Mouse (Mus musculus): Measurements from ENCODE around the gene Arfgap3. TPM values are rescaled to one million over a fixed set of nuclear protein-coding genes. Genes with fewer than 3 reads are reported as not detected.
A peak's percentile ranks its signal among the peaks of the same experiment; 100 is the strongest.

Gene Arfgap3
- polyA plus RNA-seq, 1 experiment from 2014 or later, result 54.6 TPM

DNA sequence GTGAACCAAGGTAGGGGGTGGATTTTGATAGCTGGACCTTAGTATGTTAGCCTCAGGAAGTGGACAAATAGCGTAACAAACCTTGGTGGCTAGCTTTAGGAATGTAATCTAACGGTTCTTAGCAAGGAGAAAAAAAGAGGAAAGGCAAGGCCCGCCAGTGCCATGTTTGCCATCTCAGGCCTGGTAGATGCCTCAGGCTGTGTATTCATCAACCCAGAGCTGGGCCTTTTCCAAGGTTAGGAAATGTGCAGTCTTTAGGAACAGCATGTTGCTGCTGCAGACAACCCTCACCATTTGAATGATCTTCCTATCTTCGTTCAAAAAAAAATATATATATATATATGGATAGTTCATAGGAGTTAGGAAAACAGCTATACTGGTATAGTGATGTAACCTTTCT, 1.5 kb upstream of the Arfgap3 start:
- Histone ChIP-seq H3K4me1 (replicated peaks; ENCODE audit: control insufficient read depth, insufficient read depth, low read length) (peaks cover 9% of the 10 kb centered on the region; the same call in 1 of the 2 replicates), H3K36me3 (ENCODE audit: control insufficient read depth, insufficient read depth, low read length) (peaks cover 6% of the 10 kb centered on the region; the same call in 1 of the 2 replicates), H3K27ac (ENCODE audit: low read depth) (peak overlapping the region; percentile 92), H3K9me3 (ENCODE audit: control insufficient read depth, low read length) (no peaks in the 10 kb centered on the region), H3K4me2 (ENCODE audit: low read length) (no peak overlapping the region), H3K4me3 (ENCODE audit: low read depth, low read length) (no peak overlapping the region), H3K9ac (ENCODE audit: low read length) (no peak overlapping the region), H3K27me3 (replicated peaks; ENCODE audit: control insufficient read depth, insufficient read depth, low read length) (no peaks in the 10 kb centered on the region)
- ATAC-seq (replicated peaks; ENCODE audit: low FRiP score, low TSS enrichment, low read depth) (no peak), DNase-seq (ENCODE audit: low spot score) (no peak)
- 75% methylated on average over 4 of the region's 4 CpGs for WGBS

DNA sequence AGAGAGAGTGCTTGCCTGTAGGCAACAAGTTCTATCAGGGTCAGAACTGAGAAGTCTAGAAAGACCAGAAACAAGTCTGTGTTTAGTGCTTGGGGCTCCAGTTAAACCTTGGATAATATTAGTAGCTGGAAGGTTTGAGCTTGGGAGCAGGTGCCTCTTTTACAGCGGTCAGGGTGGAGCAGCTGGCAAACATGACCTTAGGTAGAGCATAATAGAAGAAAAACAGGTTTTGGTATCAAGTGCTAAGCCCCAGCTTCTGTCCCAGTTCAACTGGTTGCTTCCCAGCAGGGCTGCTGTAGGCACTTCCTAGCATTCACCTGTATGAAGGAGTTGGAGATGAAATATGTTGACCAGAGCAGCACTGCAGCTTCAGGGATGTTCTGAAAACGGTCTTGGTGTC, 812 bp upstream of the Arfgap3 start:
- Histone ChIP-seq H3K4me2 (ENCODE audit: low read length) (peak overlapping the region; percentile 81), H3K9me3 (ENCODE audit: control insufficient read depth, low read length) (no peaks in the 10 kb centered on the region), H3K4me1 (replicated peaks; ENCODE audit: control insufficient read depth, insufficient read depth, low read length) (peaks cover 9% of the 10 kb centered on the region; the same call in 1 of the 2 replicates), H3K36me3 (ENCODE audit: control insufficient read depth, insufficient read depth, low read length) (peaks cover 10% of the 10 kb centered on the region; the same call in 1 of the 2 replicates), H3K27ac (ENCODE audit: low read depth) (peak overlapping the region; percentile 92), H3K27me3 (replicated peaks; ENCODE audit: control insufficient read depth, insufficient read depth, low read length) (no peaks in the 10 kb centered on the region), H3K4me3 (ENCODE audit: low read depth, low read length) (peak overlapping the region; percentile 85), H3K9ac (ENCODE audit: low read length) (peak overlapping the region; percentile 56; the same call in 1 of the 2 replicates)
- WGBS, result 43% methylated on average over 2 of the region's 2 CpGs
- ATAC-seq (replicated peaks; ENCODE audit: low FRiP score, low TSS enrichment, low read depth) (peak; percentile 56), DNase-seq (ENCODE audit: low spot score) (no peak)

DNA sequence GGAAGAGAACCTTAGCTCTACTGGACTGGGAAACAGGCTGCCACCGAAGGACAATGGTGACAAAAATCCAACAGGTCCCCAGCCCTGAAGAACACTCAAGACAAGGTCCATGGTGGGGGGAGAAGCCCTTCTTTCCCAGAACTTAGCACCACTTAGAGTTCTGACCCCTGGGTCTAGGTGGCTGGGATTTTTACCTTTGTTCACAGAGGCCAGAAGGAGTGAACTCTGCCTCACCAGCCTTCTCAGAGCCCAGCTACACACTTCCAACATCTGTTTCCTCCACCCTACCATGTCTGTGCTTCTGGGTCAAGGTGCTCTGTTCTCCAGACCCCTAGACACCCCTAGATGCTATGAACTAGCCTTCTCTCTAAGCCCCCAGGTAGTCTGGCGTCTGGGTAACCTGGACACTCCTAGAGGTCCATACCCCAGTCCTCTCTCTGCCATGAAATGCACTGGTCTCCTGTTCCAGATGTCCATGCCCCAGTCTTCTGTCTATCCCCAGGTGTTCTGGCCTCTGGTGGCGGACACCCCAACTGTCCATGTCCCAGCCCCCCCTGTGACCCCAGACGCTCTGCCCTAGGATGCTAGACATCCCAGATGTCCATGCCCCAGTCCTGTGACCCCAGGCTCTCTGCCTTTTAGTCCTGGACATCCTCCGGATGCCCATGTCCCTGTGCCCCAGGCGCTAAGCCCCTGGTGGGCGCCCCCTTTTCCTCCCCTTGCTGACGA, 658 bp downstream of the Arfgap3 start:
- H3K27me3 ChIP-seq (replicated peaks; ENCODE audit: control insufficient read depth, insufficient read depth, low read length), result no peaks in the 10 kb centered on the region
- peak overlapping the region; percentile 73 for H3K9ac ChIP-seq (ENCODE audit: low read length)
- no peaks in the 10 kb centered on the region for H3K9me3 ChIP-seq (ENCODE audit: control insufficient read depth, low read length)
- no peak for DNase-seq (ENCODE audit: low spot score)
- H3K4me3 ChIP-seq (ENCODE audit: low read depth, low read length), result peak overlapping the region; percentile 85
- peak overlapping the region; percentile 81 for H3K4me2 ChIP-seq (ENCODE audit: low read length)
- ATAC-seq (replicated peaks; ENCODE audit: low FRiP score, low TSS enrichment, low read depth), result peak; percentile 14
- WGBS, result 15% methylated on average over 8 of the region's 8 CpGs
- peaks cover 10% of the 10 kb centered on the region; the same call in 1 of the 2 replicates for H3K36me3 ChIP-seq (ENCODE audit: control insufficient read depth, insufficient read depth, low read length)
- peaks cover 9% of the 10 kb centered on the region; the same call in 1 of the 2 replicates for H3K4me1 ChIP-seq (replicated peaks; ENCODE audit: control insufficient read depth, insufficient read depth, low read length)
- H3K27ac ChIP-seq (ENCODE audit: low read depth), result peak overlapping the region; percentile 22; the same call in 1 of the 2 replicates

DNA sequence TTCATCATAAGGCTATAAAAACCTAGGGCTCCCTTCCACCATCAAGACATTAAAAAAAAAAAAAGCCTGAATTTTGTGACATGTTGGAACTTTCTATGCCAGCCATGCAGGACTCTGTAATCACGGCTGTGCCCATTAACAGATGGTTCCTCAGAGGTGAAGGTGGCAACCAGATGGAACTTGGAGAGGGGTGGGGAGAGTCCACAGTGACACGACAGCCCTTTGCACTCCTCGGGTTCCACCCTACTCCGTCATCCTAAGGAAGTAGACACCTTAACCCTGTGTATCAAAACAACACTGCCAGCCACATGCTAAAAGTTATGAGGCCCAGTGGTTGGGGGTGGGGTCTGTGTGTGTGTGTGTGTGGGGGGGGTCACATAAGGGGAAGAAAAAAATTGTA, 1.3 kb downstream of the Arfgap3 start:
- no peak overlapping the region; the same call in 1 of the 2 replicates for H3K9ac ChIP-seq (ENCODE audit: low read length)
- H3K4me1 ChIP-seq (replicated peaks; ENCODE audit: control insufficient read depth, insufficient read depth, low read length), result peaks cover 9% of the 10 kb centered on the region; the same call in 1 of the 2 replicates
- peaks cover 10% of the 10 kb centered on the region; the same call in 1 of the 2 replicates for H3K36me3 ChIP-seq (ENCODE audit: control insufficient read depth, insufficient read depth, low read length)
- no peak for DNase-seq (ENCODE audit: low spot score)
- no peak for ATAC-seq (replicated peaks; ENCODE audit: low FRiP score, low TSS enrichment, low read depth)
- H3K4me2 ChIP-seq (ENCODE audit: low read length), result peak overlapping the region; percentile 81
- peak overlapping the region; percentile 85; the same call in 1 of the 2 replicates for H3K4me3 ChIP-seq (ENCODE audit: low read depth, low read length)
- H3K9me3 ChIP-seq (ENCODE audit: control insufficient read depth, low read length), result no peaks in the 10 kb centered on the region
- H3K27me3 ChIP-seq (replicated peaks; ENCODE audit: control insufficient read depth, insufficient read depth, low read length), result no peaks in the 10 kb centered on the region
- whole genome bisulfite sequencing, result 65% methylated on average over 4 of the region's 4 CpGs
- no peak overlapping the region for H3K27ac ChIP-seq (ENCODE audit: low read depth)

DNA sequence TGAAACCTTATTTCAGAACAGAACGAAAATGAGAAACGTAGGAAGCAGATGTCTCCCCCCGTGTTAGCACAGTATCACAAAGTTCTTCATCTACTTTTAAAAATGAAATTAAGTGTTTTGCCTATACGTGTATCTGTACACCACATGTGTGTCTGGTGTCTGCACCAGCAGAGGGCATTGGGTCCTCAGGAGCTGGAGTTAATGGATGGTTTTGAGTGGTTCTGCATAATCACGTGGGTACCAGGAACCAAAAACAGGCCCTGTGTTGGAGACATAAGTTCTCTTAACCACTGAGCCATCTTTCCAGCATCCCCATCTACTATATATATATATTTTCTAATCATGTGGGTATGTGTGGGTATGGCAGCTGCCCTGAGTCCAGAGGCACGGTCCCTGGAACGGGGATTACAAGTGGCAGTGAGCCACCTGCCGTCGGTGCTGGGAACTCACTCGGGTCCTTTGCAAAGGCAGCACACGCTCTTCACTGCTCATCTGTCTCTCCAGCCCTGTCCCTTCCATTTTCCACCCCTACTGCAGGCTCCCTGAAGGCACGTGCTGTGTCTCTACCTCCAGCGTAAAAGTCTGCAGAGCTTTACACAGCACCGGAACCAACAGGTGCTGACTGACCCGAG, 4.0 kb downstream of the Arfgap3 start:
- DNase-seq (ENCODE audit: low spot score), result no peak
- Histone ChIP-seq H3K4me3 (ENCODE audit: low read depth, low read length) (no peak overlapping the region), H3K9ac (ENCODE audit: low read length) (no peak overlapping the region), H3K27ac (ENCODE audit: low read depth) (no peak overlapping the region), H3K9me3 (ENCODE audit: control insufficient read depth, low read length) (no peaks in the 10 kb centered on the region), H3K4me2 (ENCODE audit: low read length) (no peak overlapping the region), H3K4me1 (replicated peaks; ENCODE audit: control insufficient read depth, insufficient read depth, low read length) (peaks cover 9% of the 10 kb centered on the region; the same call in 1 of the 2 replicates), H3K27me3 (replicated peaks; ENCODE audit: control insufficient read depth, insufficient read depth, low read length) (no peaks in the 10 kb centered on the region), H3K36me3 (ENCODE audit: control insufficient read depth, insufficient read depth, low read length) (peaks cover 31% of the 10 kb centered on the region)
- ATAC-seq (replicated peaks; ENCODE audit: low FRiP score, low TSS enrichment, low read depth), result no peak
- WGBS, result 85% methylated on average over 15 of the region's 15 CpGs

DNA sequence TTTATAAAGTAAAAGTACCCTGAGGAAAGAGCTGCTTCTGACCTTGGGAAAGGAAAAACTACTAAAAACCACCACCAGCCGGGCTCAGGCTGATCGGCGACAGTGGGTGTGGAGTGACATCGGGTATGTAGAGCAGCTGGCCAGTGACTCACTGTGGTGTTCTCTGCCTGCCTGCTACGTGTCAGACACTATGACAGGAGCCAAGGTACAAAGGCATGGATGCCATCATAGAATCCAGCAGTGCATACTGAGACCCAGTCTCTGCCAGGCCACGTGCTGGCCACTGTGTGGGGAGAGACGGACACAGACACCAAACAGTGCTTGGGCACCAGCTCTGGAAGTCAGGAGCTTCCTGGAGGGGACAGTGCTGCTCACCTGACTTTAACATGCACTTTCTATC, 5.1 kb downstream of the Arfgap3 start:
- DNase-seq (ENCODE audit: low spot score) (no peak), ATAC-seq (replicated peaks; ENCODE audit: low FRiP score, low TSS enrichment, low read depth) (peak; percentile 36; the same call in 1 of the 2 replicates)
- 63% methylated on average over 7 of the region's 7 CpGs for WGBS
- Histone ChIP-seq H3K4me3 (ENCODE audit: low read depth, low read length) (no peak overlapping the region), H3K27ac (ENCODE audit: low read depth) (peak overlapping the region; percentile 27; the same call in 1 of the 2 replicates), H3K9ac (ENCODE audit: low read length) (no peak overlapping the region), H3K27me3 (replicated peaks; ENCODE audit: control insufficient read depth, insufficient read depth, low read length) (no peaks in the 10 kb centered on the region), H3K4me1 (replicated peaks; ENCODE audit: control insufficient read depth, insufficient read depth, low read length) (peaks cover 6% of the 10 kb centered on the region; the same call in 1 of the 2 replicates), H3K9me3 (ENCODE audit: control insufficient read depth, low read length) (no peaks in the 10 kb centered on the region), H3K36me3 (ENCODE audit: control insufficient read depth, insufficient read depth, low read length) (peaks cover 34% of the 10 kb centered on the region), H3K4me2 (ENCODE audit: low read length) (no peak overlapping the region)

DNA sequence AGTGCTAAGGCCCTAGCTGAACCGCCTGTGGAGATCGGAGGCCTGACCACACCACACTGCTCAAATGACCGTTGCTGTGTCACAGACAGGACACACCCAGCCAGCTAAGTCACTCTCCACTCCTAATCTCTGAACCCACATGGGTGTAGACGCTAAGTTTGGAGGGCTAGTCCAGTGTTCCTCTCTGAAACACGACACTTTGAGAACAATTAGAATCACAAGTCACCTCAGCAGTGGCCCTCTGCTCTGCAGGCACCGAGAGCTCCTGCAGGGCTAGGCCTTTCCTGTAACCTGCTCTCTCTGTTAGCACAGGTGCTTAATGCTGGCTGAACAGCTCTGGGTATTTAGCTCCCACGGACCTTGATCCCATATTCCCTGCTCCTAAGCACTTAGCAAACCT, 5.9 kb downstream of the Arfgap3 start:
- H3K4me2 ChIP-seq (ENCODE audit: low read length), result 0 out of 2 replicates have a peak overlapping the region, but pooled peaks have one; percentile 8
- no peak overlapping the region for H3K4me3 ChIP-seq (ENCODE audit: low read depth, low read length)
- H3K27me3 ChIP-seq (replicated peaks; ENCODE audit: control insufficient read depth, insufficient read depth, low read length), result no peaks in the 10 kb centered on the region
- DNase-seq (ENCODE audit: low spot score) (no peak), ATAC-seq (replicated peaks; ENCODE audit: low FRiP score, low TSS enrichment, low read depth) (no peak; the same call in 1 of the 2 replicates)
- 39% methylated on average over 7 of the region's 7 CpGs for WGBS
- H3K9me3 ChIP-seq (ENCODE audit: control insufficient read depth, low read length), result no peaks in the 10 kb centered on the region
- H3K9ac ChIP-seq (ENCODE audit: low read length), result no peak overlapping the region
- peaks cover 6% of the 10 kb centered on the region; the same call in 1 of the 2 replicates for H3K4me1 ChIP-seq (replicated peaks; ENCODE audit: control insufficient read depth, insufficient read depth, low read length)
- peaks cover 34% of the 10 kb centered on the region for H3K36me3 ChIP-seq (ENCODE audit: control insufficient read depth, insufficient read depth, low read length)
- 0 out of 2 replicates have a peak overlapping the region, but pooled peaks have one; percentile 27 for H3K27ac ChIP-seq (ENCODE audit: low read depth)

DNA sequence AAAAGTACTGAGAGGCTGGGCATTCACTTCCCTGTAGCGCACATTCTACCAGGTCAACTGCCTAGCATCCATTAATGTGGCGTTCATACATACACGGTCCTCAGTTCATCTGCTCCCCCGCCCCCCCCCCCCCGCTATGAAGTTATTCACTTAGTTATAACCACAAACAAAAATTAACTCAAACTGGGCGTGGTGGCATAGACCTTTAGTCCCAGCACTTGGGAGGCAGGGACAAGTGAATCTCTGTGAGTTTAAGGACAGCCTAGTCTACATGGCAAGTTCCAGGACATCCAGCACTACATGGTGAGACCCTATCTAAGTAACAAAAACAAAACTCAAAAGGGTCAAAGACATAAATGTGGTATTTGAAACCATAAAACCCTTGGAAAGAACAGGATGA, 11.1 kb downstream of the Arfgap3 start:
- 0 out of 2 replicates have a peak, but pooled peaks cover 5% of the 10 kb centered on the region for H3K4me1 ChIP-seq (replicated peaks; ENCODE audit: control insufficient read depth, insufficient read depth, low read length)
- ATAC-seq (replicated peaks; ENCODE audit: low FRiP score, low TSS enrichment, low read depth) (no peak), DNase-seq (ENCODE audit: low spot score) (no peak)
- no peak overlapping the region for H3K27ac ChIP-seq (ENCODE audit: low read depth)
- no peaks in the 10 kb centered on the region for H3K27me3 ChIP-seq (replicated peaks; ENCODE audit: control insufficient read depth, insufficient read depth, low read length)
- no peak overlapping the region for H3K9ac ChIP-seq (ENCODE audit: low read length)
- H3K4me2 ChIP-seq (ENCODE audit: low read length), result no peak overlapping the region
- H3K36me3 ChIP-seq (ENCODE audit: control insufficient read depth, insufficient read depth, low read length), result peaks cover 61% of the 10 kb centered on the region
- 81% methylated on average over 6 of the region's 6 CpGs for WGBS
- H3K4me3 ChIP-seq (ENCODE audit: low read depth, low read length), result no peak overlapping the region
- H3K9me3 ChIP-seq (ENCODE audit: control insufficient read depth, low read length), result no peaks in the 10 kb centered on the region

All from intestine, embryonic 14.5 days (tissue).